Mouse (Mus musculus): ENCODE measurements at regions not wholly inside any gene's neighbourhood (a gene's known extent, or its start where the extent isn't known, plus 50 kb on each side); places are given as distances from the start of the nearest gene placed in this dataset.

GRCm38 (mm10) chr12:12578278-12578677 is 316.3 kb downstream of the Fam49a start:
- DNase-seq (ENCODE audit: low spot score in 2 of 2): no peak

- DNase-seq (ENCODE audit: low spot score in 2 of 2): no peak
Measured at GRCm38 (mm10) chr12:12570563-12571251, 308.8 kb downstream of the Fam49a start.

GRCm38 (mm10) chr12:12567734-12568104 is 305.8 kb downstream of the Fam49a start:
- DNase-seq (ENCODE audit: low spot score in 2 of 2): no peak

GRCm38 (mm10) chr12:12567058-12567733 is 305.3 kb downstream of the Fam49a start:
- no peak for DNase-seq (ENCODE audit: low spot score in 2 of 2)

- no peak for DNase-seq (ENCODE audit: low spot score in 2 of 2)
Measured at GRCm38 (mm10) chr12:12562267-12562666, 300.3 kb downstream of the Fam49a start.

GRCm38 (mm10) chr12:12551818-12552217 is 289.9 kb downstream of the Fam49a start:
- no peak for DNase-seq (ENCODE audit: low spot score in 2 of 2)

GRCm38 (mm10) chr12:12549649-12550048 is 287.7 kb downstream of the Fam49a start:
- no peak for DNase-seq (ENCODE audit: low spot score in 2 of 2)

- no peak for DNase-seq (ENCODE audit: low spot score in 2 of 2)
Measured at GRCm38 (mm10) chr12:12548688-12549087, 286.7 kb downstream of the Fam49a start.

GRCm38 (mm10) chr12:12547477-12547876 is 285.5 kb downstream of the Fam49a start:
- DNase-seq (ENCODE audit: low spot score in 2 of 2): no peak

GRCm38 (mm10) chr12:12546372-12547031 is 284.6 kb downstream of the Fam49a start:
- DNase-seq (ENCODE audit: low spot score in 2 of 2): no peak

- DNase-seq (ENCODE audit: low spot score in 2 of 2): no peak
Measured at GRCm38 (mm10) chr12:12541076-12542070, 279.4 kb downstream of the Fam49a start.

GRCm38 (mm10) chr12:12539291-12539690 is 277.4 kb downstream of the Fam49a start:
- no peak for DNase-seq (ENCODE audit: low spot score in 2 of 2)

GRCm38 (mm10) chr12:12534779-12535178 is 272.8 kb downstream of the Fam49a start:
- no peak for DNase-seq (ENCODE audit: low spot score in 2 of 2)

GRCm38 (mm10) chr12:12530796-12531195 is 268.9 kb downstream of the Fam49a start:
- DNase-seq (ENCODE audit: low spot score in 2 of 2): no peak

GRCm38 (mm10) chr12:12529541-12529940 is 267.6 kb downstream of the Fam49a start:
- no peak for DNase-seq (ENCODE audit: low spot score in 2 of 2)

GRCm38 (mm10) chr12:12528478-12528981 is 266.6 kb downstream of the Fam49a start:
- DNase-seq (ENCODE audit: low spot score in 2 of 2): no peak

- no peak for DNase-seq (ENCODE audit: low spot score in 2 of 2)
Measured at GRCm38 (mm10) chr12:12527766-12528477, 266.0 kb downstream of the Fam49a start.

- DNase-seq (ENCODE audit: low spot score in 2 of 2): peak in 1 of 2 experiments; percentile 1
Measured at GRCm38 (mm10) chr12:12527366-12527765, 265.4 kb downstream of the Fam49a start.

GRCm38 (mm10) chr12:12520311-12520852 is 258.4 kb downstream of the Fam49a start:
- DNase-seq (ENCODE audit: low spot score in 2 of 2): no peak

GRCm38 (mm10) chr12:12518490-12519070 is 256.6 kb downstream of the Fam49a start:
- no peak for DNase-seq (ENCODE audit: low spot score in 2 of 2)
